Mouse (Mus musculus): ENCODE results near the gene Pld4. TPM values are rescaled to one million over a fixed set of nuclear protein-coding genes. Genes with fewer than 3 reads are reported as not detected.
"Not testable (repeated sequence)": the region's sequence is repeated elsewhere in the genome, so short reads cannot be mapped to it uniquely, and the experiment has no call there.

Pld4 gene
- polyA plus RNA-seq, 1 experiment from 2014 or later: 46.2 TPM

DNA sequence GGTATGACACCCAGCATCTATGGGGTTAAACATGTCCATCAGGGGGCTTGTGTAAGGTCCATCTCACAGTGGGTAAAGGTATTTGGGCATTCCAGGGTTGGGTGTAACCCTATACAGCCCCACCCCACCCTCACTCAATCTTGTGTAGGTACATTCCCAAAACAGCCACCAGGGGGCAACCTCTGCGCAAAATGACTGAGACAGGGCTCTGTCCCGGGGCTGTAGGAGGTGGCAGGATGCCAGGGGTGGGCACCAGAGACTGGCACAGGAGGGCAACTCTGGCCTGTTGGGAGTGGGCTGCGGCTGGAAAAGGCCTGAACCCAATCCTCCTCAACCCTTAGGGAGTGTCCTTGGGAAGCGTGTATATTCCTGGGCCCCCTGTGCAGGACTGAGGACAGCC lies 40.0 kb downstream of the Pld4 start:
- peak; percentile 89 for DNase-seq (ENCODE audit: low spot score)

DNA sequence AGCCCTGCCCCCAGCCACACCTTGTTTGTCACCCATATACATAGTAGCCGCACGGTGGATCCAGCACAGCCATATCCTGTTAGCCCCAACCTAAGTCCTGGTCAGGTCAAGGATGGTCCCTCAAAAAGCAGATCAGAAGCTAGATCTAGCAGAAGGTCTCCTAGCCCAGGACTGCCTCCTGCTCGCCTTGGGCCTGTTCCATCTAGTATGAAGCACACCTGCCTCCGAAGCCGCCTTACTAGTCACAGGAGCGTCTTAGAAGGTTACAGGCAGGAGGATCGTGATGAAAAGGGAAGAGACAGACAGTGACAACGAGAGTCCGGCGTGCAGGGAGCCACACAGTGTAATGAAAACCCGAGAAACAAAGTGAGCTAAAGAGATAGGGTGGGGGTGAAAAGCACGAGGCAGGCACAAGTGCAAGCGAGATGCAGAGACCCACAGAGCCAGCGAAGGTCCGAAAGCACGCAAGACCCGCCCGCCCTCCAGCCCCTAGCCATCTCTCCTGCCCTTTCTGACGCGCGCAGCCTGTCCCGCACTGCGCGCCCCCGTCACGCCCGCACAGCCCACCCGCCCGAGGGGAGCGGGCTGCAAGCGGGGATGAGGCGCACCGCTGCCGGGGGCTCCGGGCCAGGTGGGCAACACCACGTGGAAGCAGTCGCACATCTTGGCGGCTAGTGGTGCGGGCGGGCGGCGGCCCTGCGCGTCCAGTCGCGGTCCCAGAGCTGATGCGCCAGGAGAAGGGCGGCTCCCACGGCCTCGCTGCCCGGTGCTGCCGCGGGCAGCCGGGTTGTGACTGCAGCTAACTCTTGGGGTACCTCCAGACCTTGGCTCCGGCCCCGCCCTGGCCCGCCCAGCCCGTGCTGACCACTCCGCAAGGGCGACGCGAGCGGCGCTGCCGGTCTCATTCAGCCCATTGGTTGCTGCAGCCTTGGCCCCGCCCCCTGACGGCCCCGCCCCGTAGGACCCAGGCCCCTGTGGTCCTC lies 41.7 kb downstream of the Pld4 start, which contains the start of gene Ahnak2:
Ahnak2 (minus strand) TSS at position 794 of the 983 bp plus-strand sequence.
- DNase-seq (ENCODE audit: low spot score): no peak

DNA sequence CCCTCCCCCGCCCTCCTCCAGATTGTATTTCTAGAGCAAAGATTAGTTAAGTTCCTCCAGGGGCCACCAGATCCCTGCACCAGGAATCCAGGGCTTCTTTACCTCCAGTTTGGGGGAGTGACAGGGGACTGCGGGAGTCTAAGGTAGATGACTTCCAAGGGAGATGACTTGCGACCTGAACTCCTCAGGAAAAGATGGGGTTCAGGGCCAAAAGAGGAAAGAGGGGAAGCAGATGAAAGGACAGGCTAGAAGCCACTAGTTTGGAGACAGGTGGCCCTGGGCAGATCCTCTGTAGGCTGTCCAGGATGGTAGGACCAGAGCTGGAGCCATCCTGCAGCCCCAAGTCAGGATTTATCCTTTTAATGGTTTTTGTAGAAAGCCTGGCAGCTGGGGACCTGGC lies 42.5 kb downstream of the Pld4 start:
- DNase-seq (ENCODE audit: low spot score): no peak

DNA sequence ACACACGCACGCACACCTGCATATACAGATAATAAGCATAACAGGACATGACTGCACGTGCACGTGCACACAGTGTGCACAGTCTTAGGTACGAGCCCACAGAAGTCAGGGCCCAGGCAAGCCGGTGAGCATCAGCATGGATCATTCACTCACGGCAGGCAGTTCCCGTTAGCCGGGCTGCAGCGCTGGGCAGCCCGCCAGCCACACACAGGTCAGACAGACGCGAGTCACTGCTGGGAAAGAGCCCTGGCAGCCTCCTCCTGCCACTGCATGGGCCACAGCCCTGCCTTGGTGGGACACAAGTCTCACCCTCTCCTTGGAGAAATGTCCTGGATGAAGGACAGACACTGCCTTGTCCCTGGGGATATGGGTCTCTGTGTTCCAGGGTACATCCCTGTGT lies 43.6 kb downstream of the Pld4 start:
- no peak for DNase-seq (ENCODE audit: low spot score)

DNA sequence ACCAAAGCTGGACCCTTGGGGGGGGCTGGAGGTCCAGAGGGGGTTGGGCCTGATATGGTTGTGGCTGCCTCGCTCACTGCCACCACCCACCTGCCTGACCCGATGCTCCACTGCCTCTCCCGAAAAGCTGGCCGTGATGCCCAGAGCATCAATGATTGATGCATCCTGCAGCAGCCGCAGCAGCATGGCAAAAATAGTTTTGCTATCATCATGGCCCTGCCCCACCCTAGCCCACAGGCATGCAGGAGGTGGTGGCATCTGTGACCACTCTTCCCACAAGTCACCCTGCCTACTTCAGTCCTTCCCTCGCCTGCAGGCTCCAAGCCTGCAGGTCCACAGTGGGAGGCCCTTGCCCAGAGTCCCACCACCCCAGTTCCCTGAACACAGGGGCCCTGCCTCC lies 45.6 kb downstream of the Pld4 start:
- no peak for DNase-seq (ENCODE audit: low spot score)

DNA sequence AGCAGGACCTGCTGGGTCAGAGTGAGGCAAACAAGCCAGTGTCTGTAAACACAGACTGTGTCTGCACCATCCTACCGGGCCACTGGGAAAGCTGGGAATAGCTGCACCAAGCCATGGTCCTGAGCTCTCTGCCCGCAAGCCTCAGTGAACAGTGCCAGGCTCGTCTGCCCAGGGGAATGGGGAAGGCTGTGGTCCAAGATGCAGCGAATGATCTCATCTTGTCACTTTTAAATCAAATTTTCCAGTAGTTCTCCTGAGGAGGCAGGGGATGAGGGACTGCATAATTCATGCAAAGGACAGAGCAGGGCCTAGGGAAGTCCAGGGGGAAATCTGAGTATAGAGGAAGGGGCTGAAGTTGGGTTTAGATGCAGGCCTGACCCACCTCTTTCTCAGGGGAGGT lies 47.3 kb downstream of the Pld4 start:
- no peak for DNase-seq (ENCODE audit: low spot score)

DNA sequence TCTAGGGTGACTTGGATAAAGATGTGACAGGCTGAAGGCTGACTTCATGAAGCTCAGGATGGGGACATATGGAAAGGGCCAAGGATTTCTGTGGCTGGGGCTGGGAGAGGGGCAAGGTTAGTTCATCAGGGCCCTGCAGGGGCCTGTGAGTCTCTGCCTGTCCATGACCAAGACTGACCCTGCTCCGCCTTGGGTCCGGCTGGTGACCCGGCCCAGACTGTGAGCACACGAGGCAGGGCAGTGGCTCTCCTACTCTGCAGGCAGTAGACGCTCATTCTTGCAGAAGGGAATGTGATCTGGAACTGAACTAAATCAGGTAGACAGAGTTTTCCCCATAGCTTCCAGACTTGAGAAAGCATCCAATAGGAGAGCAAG lies 47.7 kb downstream of the Pld4 start:
- no peak for DNase-seq (ENCODE audit: low spot score)

DNA sequence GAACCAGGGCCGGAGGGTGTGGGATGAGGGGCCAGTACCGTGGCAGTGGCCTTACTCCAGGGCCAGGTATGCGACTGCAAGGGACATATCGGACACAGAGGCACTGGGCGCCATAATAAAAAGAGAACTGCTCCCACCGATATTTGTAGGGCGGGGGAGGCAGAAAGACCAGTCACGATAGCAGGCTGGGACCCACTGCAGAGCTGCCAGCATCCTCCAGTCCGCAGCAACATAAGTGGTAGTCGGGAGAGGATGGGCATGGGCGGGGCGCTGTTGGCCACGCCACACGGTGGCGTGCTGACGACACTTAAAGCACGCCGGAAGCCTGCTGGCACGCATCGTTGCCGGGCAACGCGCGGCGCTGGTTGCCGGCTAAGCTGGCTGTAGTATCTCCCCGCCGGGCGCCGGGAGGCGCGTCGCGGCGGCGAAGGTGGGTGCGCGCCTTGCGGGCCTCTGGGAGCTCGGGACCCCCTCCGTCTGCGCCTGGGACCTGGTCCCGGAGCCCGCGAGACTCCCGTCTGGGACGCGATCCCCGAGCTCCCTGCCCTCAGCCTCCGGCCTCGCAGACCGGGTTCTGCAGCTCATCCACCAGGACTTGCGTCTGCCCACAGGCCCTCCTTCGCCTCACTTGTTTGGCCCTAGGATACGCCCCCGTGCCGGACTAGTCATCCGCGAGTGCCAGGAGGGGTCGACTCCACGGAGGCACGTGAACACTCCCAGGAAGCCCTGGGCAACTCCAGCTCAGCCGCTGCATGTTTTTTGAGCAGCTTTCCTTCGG lies 48.3 kb downstream of the Pld4 start, which contains the start of gene Clba1:
Clba1 (plus strand) TSS at position 351 of the 778 bp plus-strand sequence.
- peak; percentile 94 for DNase-seq (ENCODE audit: low spot score)

DNA sequence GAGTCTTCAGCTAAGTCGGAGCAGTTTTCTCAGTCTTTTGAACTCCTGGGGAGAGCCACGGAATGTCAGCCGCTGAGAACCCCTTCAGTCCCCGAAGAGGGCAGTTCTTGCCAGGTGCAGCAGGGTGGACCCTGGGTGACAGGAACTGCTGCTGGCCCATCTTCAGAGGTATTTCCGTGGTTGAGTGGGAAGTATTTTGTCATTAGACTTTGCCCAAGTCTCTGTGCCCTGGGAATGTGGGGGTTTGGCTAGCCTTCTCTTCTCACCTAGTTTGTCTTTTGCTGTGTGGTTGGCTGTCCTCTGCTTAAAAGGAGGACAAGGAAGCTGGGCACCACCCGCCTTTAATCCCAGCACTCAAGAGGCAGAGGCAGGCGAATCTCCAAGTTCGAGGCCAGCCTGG lies 49.2 kb downstream of the Pld4 start:
- DNase-seq (ENCODE audit: low spot score): peak; percentile 19

DNA sequence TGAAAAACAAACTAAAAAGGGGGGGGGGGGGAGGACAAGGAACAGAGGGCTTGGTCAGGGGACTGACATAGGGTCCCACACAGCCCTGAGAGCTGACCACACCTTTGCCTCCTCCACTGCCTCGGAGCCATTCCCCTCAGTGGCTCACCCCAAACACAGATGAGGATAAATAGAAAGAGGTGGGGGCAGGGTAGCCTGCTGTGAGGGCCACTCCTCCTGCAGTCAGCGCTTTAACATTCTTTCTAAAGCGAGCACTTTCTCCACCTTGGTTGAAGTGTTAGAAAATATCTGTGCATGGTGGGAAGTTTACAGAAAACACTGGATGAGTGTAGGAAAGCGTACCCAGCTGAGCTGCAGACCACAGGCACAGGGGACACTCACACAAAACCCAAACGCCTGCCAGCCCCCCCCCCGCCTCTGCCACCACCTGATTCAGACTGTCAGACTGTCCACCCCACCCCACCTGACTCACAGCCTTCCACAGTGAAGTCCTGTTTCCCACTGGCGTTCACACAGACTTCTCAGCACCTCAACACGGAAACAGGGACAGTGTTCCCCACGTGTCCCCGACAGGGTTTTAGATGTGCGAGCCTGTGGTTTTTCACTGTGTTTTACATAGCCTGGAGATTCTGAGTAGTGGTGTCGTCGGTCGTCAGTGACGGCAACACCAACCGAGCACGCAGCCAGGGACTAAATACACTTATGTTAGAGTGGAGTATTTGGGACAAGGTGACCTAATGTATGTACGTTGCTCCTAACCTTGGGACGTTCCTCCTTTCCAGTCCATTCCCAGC lies 49.8 kb downstream of the Pld4 start:
- no peak for DNase-seq (ENCODE audit: low spot score)

DNA sequence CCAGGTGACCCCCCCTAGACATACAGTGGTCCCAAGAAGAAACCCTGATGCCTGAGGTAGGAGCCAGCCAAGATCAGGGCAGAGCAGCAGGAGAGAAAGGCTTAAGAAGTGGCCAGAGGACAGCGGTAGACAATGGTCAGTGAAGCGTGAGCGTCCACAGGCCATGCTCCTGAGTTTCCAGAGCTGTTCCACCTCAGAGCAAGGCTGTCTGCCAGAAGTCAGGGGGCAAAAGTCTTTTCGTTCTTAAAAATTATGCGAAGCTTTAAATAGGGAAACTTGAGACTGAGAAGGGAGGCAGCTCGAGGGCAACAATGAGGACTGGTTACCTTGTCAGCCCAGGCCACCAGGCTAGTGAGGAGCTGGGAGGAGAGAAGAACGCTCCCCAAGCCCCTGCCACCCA lies 52.9 kb downstream of the Pld4 start:
- DNase-seq (ENCODE audit: low spot score): no peak

DNA sequence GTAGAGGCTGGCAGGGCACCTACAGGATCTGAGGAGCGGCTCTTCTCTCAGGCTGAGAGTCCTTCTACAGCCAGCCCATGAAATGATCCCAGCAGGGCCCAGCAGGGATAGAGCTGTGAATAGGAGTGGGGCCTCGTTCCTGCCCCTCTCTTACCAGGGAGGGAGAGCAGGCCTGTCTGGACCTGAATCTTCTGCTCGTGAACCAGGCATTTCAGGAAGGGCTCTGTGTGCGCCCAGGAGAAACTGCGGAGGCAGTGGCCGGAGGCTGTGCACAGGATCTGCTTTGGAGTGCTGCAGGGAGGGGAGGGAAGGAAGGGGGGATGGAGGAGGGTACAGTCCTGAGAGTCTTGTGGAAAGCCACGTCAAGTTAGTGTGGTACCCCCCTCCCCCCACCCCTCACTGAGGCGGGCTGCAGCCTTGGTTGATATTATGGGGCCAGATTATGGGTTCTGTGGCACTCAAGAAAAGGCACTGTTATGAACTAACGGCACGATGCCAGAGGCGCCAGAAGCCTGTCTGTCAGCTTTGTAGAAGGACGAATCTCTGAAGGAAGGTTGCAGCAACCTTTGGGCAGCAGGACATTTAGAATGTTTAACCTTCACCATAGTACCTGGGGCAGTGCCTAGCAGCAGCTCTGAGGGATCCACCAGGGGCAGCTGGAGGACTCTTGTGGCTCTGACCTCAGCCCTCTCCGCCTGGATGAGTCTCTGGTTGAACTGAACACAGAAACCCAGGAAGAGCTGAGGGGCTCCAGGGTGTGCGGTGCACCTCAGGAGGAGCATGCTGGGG lies 54.4 kb downstream of the Pld4 start:
- DNase-seq (ENCODE audit: low spot score): no peak

DNA sequence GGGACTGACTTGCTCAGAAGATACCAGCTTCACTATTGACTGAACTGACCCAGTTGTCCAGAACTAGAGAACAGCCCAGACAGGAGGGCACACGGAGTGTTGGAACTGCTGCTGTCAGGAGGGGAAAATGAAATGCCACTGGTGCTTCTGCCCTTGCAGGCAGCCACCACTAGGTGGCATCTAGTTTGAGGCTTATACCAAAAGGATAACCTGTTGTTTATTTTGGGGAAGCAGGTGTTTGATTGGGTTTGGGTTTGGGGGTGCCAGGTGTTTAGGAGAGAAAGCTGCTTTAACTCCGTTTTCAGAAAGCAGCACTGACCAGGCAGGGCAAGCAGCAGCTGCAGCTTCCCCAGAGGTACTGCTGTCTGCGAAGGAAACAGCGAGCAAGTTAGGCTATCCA lies 55.8 kb downstream of the Pld4 start:
- DNase-seq (ENCODE audit: low spot score): peak; percentile 86

DNA sequence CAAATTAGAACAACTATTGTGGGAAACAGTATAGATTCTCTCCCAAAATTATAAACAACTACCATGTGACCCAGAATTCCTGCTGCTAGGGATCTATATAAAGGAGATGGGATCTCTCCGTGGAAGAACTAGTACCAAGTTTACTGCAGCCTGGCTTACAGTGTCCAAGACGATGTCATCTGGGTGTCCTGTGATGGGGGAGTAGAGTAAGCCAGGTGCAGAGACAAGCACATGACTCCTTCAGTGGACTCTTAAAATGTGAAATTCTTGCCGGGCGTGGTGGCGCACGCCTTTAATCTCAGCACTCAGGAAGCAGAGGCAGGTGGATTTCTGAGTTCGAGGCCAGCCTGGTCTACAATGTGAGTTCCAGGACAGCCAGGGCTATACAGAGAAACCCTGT lies 56.4 kb downstream of the Pld4 start:
- DNase-seq (ENCODE audit: low spot score): not testable (repeated sequence)

Small RNA genes lying within 50 kb of the gene (microRNA-seq; reads per million reads assigned to microRNA genes)
- gene Mir6940 (ENCODE audit: borderline number of aligned reads): not detected

Other genes starting within 250 kb of the Pld4 start
- gene Tmem179, start 243.9 kb upstream of the Pld4 start, polyA plus RNA-seq (2015; fragmentation: Nextera tagmentation; extraction: Ambion mirVana): 0.08 and 0.18 TPM in 2 replicates
- gene Inf2, start 171.9 kb upstream of the Pld4 start, polyA plus RNA-seq (2015; fragmentation: Nextera tagmentation; extraction: Ambion mirVana): 2.2 and 3.1 TPM in 2 replicates
- 10.1 and 10.6 TPM in 2 replicates for gene Adssl1, start 140.6 kb upstream of the Pld4 start, polyA plus RNA-seq (2015; fragmentation: Nextera tagmentation; extraction: Ambion mirVana)
- 174 and 203 TPM in 2 replicates for gene Siva1, start 116.0 kb upstream of the Pld4 start, polyA plus RNA-seq (2015; fragmentation: Nextera tagmentation; extraction: Ambion mirVana)
- gene Akt1, start 85.8 kb upstream of the Pld4 start, polyA plus RNA-seq (2015; fragmentation: Nextera tagmentation; extraction: Ambion mirVana): 60.8 and 80.4 TPM in 2 replicates
- 2.6 and 2.8 TPM in 2 replicates for gene Zbtb42, start 81.8 kb upstream of the Pld4 start, polyA plus RNA-seq (2015; fragmentation: Nextera tagmentation; extraction: Ambion mirVana)
- gene Cep170b, start 40.2 kb upstream of the Pld4 start, polyA plus RNA-seq (2015; fragmentation: Nextera tagmentation; extraction: Ambion mirVana): 4.3 and 4.9 TPM in 2 replicates
- gene Ahnak2, start 42.0 kb downstream of the Pld4 start, polyA plus RNA-seq (2015; fragmentation: Nextera tagmentation; extraction: Ambion mirVana): 1.0 and 1.2 TPM in 2 replicates
- gene Clba1, start 48.3 kb downstream of the Pld4 start, polyA plus RNA-seq (2015; fragmentation: Nextera tagmentation; extraction: Ambion mirVana): 4.8 and 4.9 TPM in 2 replicates
- 147 and 151 TPM in 2 replicates for gene Cdca4, start 68.8 kb downstream of the Pld4 start, polyA plus RNA-seq (2015; fragmentation: Nextera tagmentation; extraction: Ambion mirVana)
- 26.6 and 28.5 TPM in 2 replicates for gene Gpr132, start 107.6 kb downstream of the Pld4 start, polyA plus RNA-seq (2015; fragmentation: Nextera tagmentation; extraction: Ambion mirVana)
- 8.3 and 10.2 TPM in 2 replicates for gene Jag2, start 169.1 kb downstream of the Pld4 start, polyA plus RNA-seq (2015; fragmentation: Nextera tagmentation; extraction: Ambion mirVana)
- gene Nudt14, start 181.5 kb downstream of the Pld4 start, polyA plus RNA-seq (2015; fragmentation: Nextera tagmentation; extraction: Ambion mirVana): 93.9 and 98.4 TPM in 2 replicates
- 16.4 and 18.0 TPM in 2 replicates for gene Btbd6, start 215.8 kb downstream of the Pld4 start, polyA plus RNA-seq (2015; fragmentation: Nextera tagmentation; extraction: Ambion mirVana)
- gene Brf1, start 240.0 kb downstream of the Pld4 start, polyA plus RNA-seq (2015; fragmentation: Nextera tagmentation; extraction: Ambion mirVana): 70.8 and 89.0 TPM in 2 replicates